Mouse (Mus musculus): ENCODE results near the gene Wdr46.

DNA sequence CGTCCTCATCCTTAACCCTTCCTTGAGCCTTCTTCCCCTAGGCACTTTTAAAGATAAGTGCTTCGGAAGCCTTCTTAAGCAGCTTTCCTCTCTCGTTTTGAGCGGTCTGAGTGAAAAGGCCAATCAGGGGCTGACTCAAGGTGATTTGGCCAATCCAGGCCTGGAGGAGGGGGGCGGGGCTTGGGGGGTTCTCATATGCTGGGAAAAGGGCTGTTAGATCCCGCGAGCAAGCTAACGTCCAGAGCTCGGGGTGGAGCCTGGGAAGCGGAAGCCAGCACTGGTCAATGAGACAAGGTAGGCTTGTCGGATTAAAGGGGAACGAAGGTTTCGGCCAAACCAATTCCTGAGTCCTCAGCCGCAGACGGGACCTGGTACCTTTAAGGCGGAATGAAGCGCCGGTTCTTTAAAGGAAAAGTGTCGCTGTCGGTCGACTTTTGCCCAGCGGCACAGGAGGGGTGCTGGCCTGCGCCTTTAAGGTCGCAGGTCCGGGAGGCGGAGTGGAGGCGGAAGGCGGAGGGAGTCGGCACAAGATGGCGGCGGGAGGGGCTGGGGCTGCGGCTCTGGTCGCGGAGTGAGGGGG lies 24.7 kb upstream of the Wdr46 start, which contains the start of the genes Tapbp and Zbtb22:
- TF ChIP-seq POLR2A (IDR thresholded peaks at IDR 0.05; ENCODE audit: insufficient read depth, low read depth, low read length): peak; percentile 50; the same call in 1 of the 2 replicates
- no peak for TF ChIP-seq CTCF (IDR thresholded peaks at IDR 0.05)

Data from heart, adult 2 months (tissue).